Mouse (Mus musculus) myocyte (in vitro differentiated cells): Measurements from ENCODE around the gene Dusp5. TPM values are rescaled to one million over a fixed set of nuclear protein-coding genes. Genes with fewer than 3 reads are reported as not detected.
A peak's percentile ranks its signal among the peaks of the same experiment; 100 is the strongest.

ENCODE experiments used
- H3K27me3 ChIP-seq: one replicate; pipeline ENCODE4 v1.6.1; 2011; ENCODE audit not compliant: control insufficient read depth, insufficient read depth, insufficient read length
- H3K36me3 ChIP-seq: one replicate; pipeline ENCODE4 v1.6.1; 2011; ENCODE audit not compliant: control insufficient read depth, insufficient read depth
- H3K4me2 ChIP-seq: one replicate; pipeline ENCODE4 v1.6.1; 2011; ENCODE audit warnings: low read depth, control low read depth
- H3K4me3 ChIP-seq: one replicate; pipeline ENCODE4 v1.5.1; 2011; ENCODE audit warnings: mild to moderate bottlenecking, control low read depth, moderate library complexity
- H3K79me2 ChIP-seq: one replicate; pipeline ENCODE4 v1.6.1; 2011; ENCODE audit not compliant: control insufficient read depth, insufficient read depth
- H3ac ChIP-seq: one replicate; pipeline ENCODE4 v1.6.1; 2011; ENCODE audit not compliant: control insufficient read depth, insufficient read length
- CEBPB ChIP-seq: IDR thresholded peaks from 2 replicates; pipeline ENCODE4 v1.6.1; 2011; ENCODE audit warnings: mild to moderate bottlenecking, moderate library complexity; ENCODE audit not compliant: poor library complexity, insufficient read depth, severe bottlenecking
- E2F4 ChIP-seq: IDR thresholded peaks from one replicate; pipeline ENCODE4 v1.6.1; 2011; ENCODE audit warnings: mild to moderate bottlenecking, control low read depth, moderate library complexity; ENCODE audit not compliant: insufficient read depth
- MAX ChIP-seq: IDR thresholded peaks from one replicate; pipeline ENCODE4 v1.6.1; 2011; ENCODE audit warnings: low read depth, mild to moderate bottlenecking, control low read depth
- MYOD1 ChIP-seq, 3 experiments: IDR thresholded peaks; one replicate each; pipeline ENCODE4 v1.6.1; 2011; ENCODE audit warnings: control low read depth in 2 of 3, low read depth in 2 of 3, mild to moderate bottlenecking in 2 of 3, moderate library complexity in 1 of 3; ENCODE audit not compliant: insufficient read length in 2 of 3, control insufficient read depth in 1 of 3
- MYOG ChIP-seq, 3 experiments: IDR thresholded peaks; one replicate each; pipeline ENCODE4 v1.6.1; 2011; ENCODE audit warnings: control low read depth in 2 of 3, low read depth in 2 of 3, mild to moderate bottlenecking in 2 of 3; ENCODE audit not compliant: insufficient read length in 2 of 3, control insufficient read depth in 1 of 3, insufficient read depth in 1 of 3
- POLR2A ChIP-seq: IDR thresholded peaks from one replicate; pipeline ENCODE4 v1.6.1; 2011; ENCODE audit warnings: low read depth, mild to moderate bottlenecking, control low read depth, moderate library complexity; ENCODE audit not compliant: insufficient read length
- POLR2AphosphoS2 ChIP-seq: IDR thresholded peaks from one replicate; pipeline ENCODE4 v1.6.1; 2011; ENCODE audit warnings: low read depth, control low read depth; ENCODE audit not compliant: insufficient read length
- REST ChIP-seq: IDR thresholded peaks from one replicate; pipeline ENCODE4 v1.6.1; 2011; ENCODE audit warnings: mild to moderate bottlenecking, control low read depth, moderate library complexity; ENCODE audit not compliant: insufficient read depth, insufficient read length
- SRF ChIP-seq: IDR thresholded peaks from one replicate; pipeline ENCODE4 v1.6.1; 2011; ENCODE audit warnings: low read depth; ENCODE audit not compliant: control insufficient read depth, insufficient read length
- TCF12 ChIP-seq: IDR thresholded peaks from one replicate; pipeline ENCODE4 v1.6.1; 2011; ENCODE audit warnings: mild to moderate bottlenecking, control low read depth; ENCODE audit not compliant: poor library complexity, insufficient read depth, severe bottlenecking
- TCF3 ChIP-seq: IDR thresholded peaks from one replicate; pipeline ENCODE4 v1.6.1; 2011; ENCODE audit warnings: low read depth, control low read depth; ENCODE audit not compliant: insufficient read length
- USF1 ChIP-seq: IDR thresholded peaks from one replicate; pipeline ENCODE4 v1.6.1; 2011; ENCODE audit warnings: low read depth, mild to moderate bottlenecking, control low read depth, moderate library complexity
- polyA plus RNA-seq: library from polyadenylated mRNA; unstranded; fragments of >200 nt; fragmentation: generic; extraction: Trizol; gene quantifications from one replicate; pipeline ENCODE4 v1.2.1, GENCODE M21; 2012; ENCODE audit warnings: missing spikeins

Dusp5 gene
- polyA plus RNA-seq, 1 experiment, result 4.5 TPM

GRCm38 (mm10) chr19:53529705-53530562, 1.0 kb downstream of the Dusp5 start:
- Histone ChIP-seq H3K4me2 (peak overlapping the region; percentile 89), H3K27me3 (no peaks in the 10 kb centered on the region), H3K79me2 (peaks cover 48% of the 10 kb centered on the region), H3K4me3 (peak overlapping the region; percentile 65), H3ac (peak overlapping the region; percentile 90), H3K36me3 (peaks cover 6% of the 10 kb centered on the region)
- no peak for TF ChIP-seq MAX
- no peak for TF ChIP-seq USF1
- TF ChIP-seq POLR2A, result no peak
- no peak for TF ChIP-seq POLR2AphosphoS2
- no peak for TF ChIP-seq CEBPB
- no peak for TF ChIP-seq MYOD1 (IDR thresholded peaks at IDR 0.05; ENCODE audit: control insufficient read depth in 1 of 3, insufficient read length in 2 of 3, low read depth in 2 of 3)

- Histone ChIP-seq H3ac (no peak overlapping the region), H3K79me2 (peaks cover 52% of the 10 kb centered on the region), H3K4me2 (peak overlapping the region; percentile 89), H3K36me3 (peaks cover 11% of the 10 kb centered on the region), H3K27me3 (no peaks in the 10 kb centered on the region), H3K4me3 (peak overlapping the region; percentile 65)
- TF ChIP-seq MYOD1 (IDR thresholded peaks at IDR 0.05; ENCODE audit: control insufficient read depth in 1 of 3, insufficient read length in 2 of 3, low read depth in 2 of 3), result peak in 1 of 3 experiments; percentile 34
- no peak for TF ChIP-seq CEBPB
These were observed 2.5 kb downstream of the Dusp5 start for GRCm38 (mm10) chr19:53531416-53531815.

GRCm38 (mm10) chr19:53532021-53532420, 3.1 kb downstream of the Dusp5 start:
- H3K27me3 ChIP-seq, result no peaks in the 10 kb centered on the region
- H3K4me2 ChIP-seq, result peak overlapping the region; percentile 89
- H3K36me3 ChIP-seq, result peaks cover 16% of the 10 kb centered on the region
- peaks cover 54% of the 10 kb centered on the region for H3K79me2 ChIP-seq
- TF ChIP-seq POLR2A, result no peak
- TF ChIP-seq E2F4, result no peak
- TF ChIP-seq MYOD1 (IDR thresholded peaks at IDR 0.05; ENCODE audit: control insufficient read depth in 1 of 3, insufficient read length in 2 of 3, low read depth in 2 of 3), result no peak
- TF ChIP-seq TCF12, result no peak
- no peak for TF ChIP-seq REST
- TF ChIP-seq MAX, result no peak
- no peak for TF ChIP-seq TCF3
- no peak for TF ChIP-seq SRF
- TF ChIP-seq MYOG (IDR thresholded peaks at IDR 0.05; ENCODE audit: control insufficient read depth in 1 of 3, insufficient read depth in 1 of 3, insufficient read length in 2 of 3, low read depth in 2 of 3), result no peak
- TF ChIP-seq CEBPB, result no peak
- TF ChIP-seq USF1, result no peak
- TF ChIP-seq POLR2AphosphoS2, result no peak
- peak overlapping the region; percentile 65 for H3K4me3 ChIP-seq
- H3ac ChIP-seq, result no peak overlapping the region

- Histone ChIP-seq H3K4me3 (no peak overlapping the region), H3K36me3 (peaks cover 16% of the 10 kb centered on the region), H3K79me2 (peaks cover 54% of the 10 kb centered on the region), H3ac (no peak overlapping the region), H3K27me3 (no peaks in the 10 kb centered on the region), H3K4me2 (peak overlapping the region; percentile 89)
- TF ChIP-seq MYOG (IDR thresholded peaks at IDR 0.05; ENCODE audit: control insufficient read depth in 1 of 3, insufficient read depth in 1 of 3, insufficient read length in 2 of 3, low read depth in 2 of 3), result no peak
- no peak for TF ChIP-seq E2F4
- TF ChIP-seq MAX, result no peak
- TF ChIP-seq POLR2AphosphoS2, result no peak
- no peak for TF ChIP-seq USF1
- TF ChIP-seq POLR2A, result no peak
- TF ChIP-seq TCF12, result no peak
- no peak for TF ChIP-seq MYOD1 (IDR thresholded peaks at IDR 0.05; ENCODE audit: control insufficient read depth in 1 of 3, insufficient read length in 2 of 3, low read depth in 2 of 3)
- no peak for TF ChIP-seq CEBPB
- TF ChIP-seq SRF, result no peak
- TF ChIP-seq TCF3, result no peak
- TF ChIP-seq REST, result no peak
These were observed 3.8 kb downstream of the Dusp5 start for GRCm38 (mm10) chr19:53532676-53533075.

GRCm38 (mm10) chr19:53533236-53533635, 4.3 kb downstream of the Dusp5 start:
- H3K4me3 ChIP-seq, result no peak overlapping the region
- H3K79me2 ChIP-seq, result peaks cover 54% of the 10 kb centered on the region
- H3K4me2 ChIP-seq, result no peak overlapping the region
- no peak overlapping the region for H3ac ChIP-seq
- H3K36me3 ChIP-seq, result peaks cover 16% of the 10 kb centered on the region
- TF ChIP-seq MAX (no peak), MYOG (IDR thresholded peaks at IDR 0.05; ENCODE audit: control insufficient read depth in 1 of 3, insufficient read depth in 1 of 3, insufficient read length in 2 of 3, low read depth in 2 of 3) (no peak), POLR2A (no peak), POLR2AphosphoS2 (no peak), TCF3 (no peak), REST (no peak), E2F4 (no peak), SRF (no peak), TCF12 (no peak), CEBPB (no peak), MYOD1 (IDR thresholded peaks at IDR 0.05; ENCODE audit: control insufficient read depth in 1 of 3, insufficient read length in 2 of 3, low read depth in 2 of 3) (no peak), USF1 (no peak)
- H3K27me3 ChIP-seq, result no peaks in the 10 kb centered on the region
